Mouse (Mus musculus): ENCODE measurements at regions not wholly inside any gene's neighbourhood (a gene's known extent, or its start where the extent isn't known, plus 50 kb on each side); places are given as distances from the start of the nearest gene placed in this dataset.
"Not testable (repeated sequence)": the region's sequence is repeated elsewhere in the genome, so short reads cannot be mapped to it uniquely, and the experiment has no call there.

- no peak for DNase-seq (ENCODE audit: extremely low spot score, low spot score)
Observed at GRCm38 (mm10) chr16:50783240-50783639, 192.3 kb upstream of the Ccdc54 start.

- no peak for DNase-seq (ENCODE audit: extremely low spot score, low spot score)
Observed at GRCm38 (mm10) chr16:50779030-50779784, 188.3 kb upstream of the Ccdc54 start.

GRCm38 (mm10) chr16:50774699-50775098 lies 183.7 kb upstream of the Ccdc54 start:
- DNase-seq (ENCODE audit: extremely low spot score, low spot score) = not testable (repeated sequence)

- no peak for DNase-seq (ENCODE audit: extremely low spot score, low spot score)
Observed at GRCm38 (mm10) chr16:50766055-50766770, 175.3 kb upstream of the Ccdc54 start.

GRCm38 (mm10) chr16:50762096-50762495 lies 171.1 kb upstream of the Ccdc54 start:
- no peak for DNase-seq (ENCODE audit: extremely low spot score, low spot score)

GRCm38 (mm10) chr16:50759979-50760378 lies 169.0 kb upstream of the Ccdc54 start:
- DNase-seq (ENCODE audit: extremely low spot score, low spot score) = no peak

- DNase-seq (ENCODE audit: extremely low spot score, low spot score) = no peak
Observed at GRCm38 (mm10) chr16:50756696-50757095, 165.7 kb upstream of the Ccdc54 start.

GRCm38 (mm10) chr16:50753612-50754389 lies 162.8 kb upstream of the Ccdc54 start:
- DNase-seq (ENCODE audit: extremely low spot score, low spot score) = no peak

GRCm38 (mm10) chr16:50753046-50753445 lies 162.1 kb upstream of the Ccdc54 start:
- no peak for DNase-seq (ENCODE audit: extremely low spot score, low spot score)

GRCm38 (mm10) chr16:50752277-50752600 lies 161.3 kb upstream of the Ccdc54 start:
- DNase-seq (ENCODE audit: extremely low spot score, low spot score) = no peak

GRCm38 (mm10) chr16:50751495-50752276 lies 160.7 kb upstream of the Ccdc54 start:
- no peak for DNase-seq (ENCODE audit: extremely low spot score, low spot score)

- no peak for DNase-seq (ENCODE audit: extremely low spot score, low spot score)
Observed at GRCm38 (mm10) chr16:50747698-50748097, 156.7 kb upstream of the Ccdc54 start.

- DNase-seq (ENCODE audit: extremely low spot score, low spot score) = no peak
Observed at GRCm38 (mm10) chr16:50745723-50746122, 154.8 kb upstream of the Ccdc54 start.

- DNase-seq (ENCODE audit: extremely low spot score, low spot score) = peak; percentile 33
Observed at GRCm38 (mm10) chr16:50737396-50737843, 146.5 kb upstream of the Ccdc54 start.

- peak; percentile 90 for DNase-seq (ENCODE audit: extremely low spot score, low spot score)
Observed at GRCm38 (mm10) chr16:50736151-50737047, 145.4 kb upstream of the Ccdc54 start.

GRCm38 (mm10) chr16:50733359-50733758 lies 142.4 kb upstream of the Ccdc54 start:
- DNase-seq (ENCODE audit: extremely low spot score, low spot score) = no peak

GRCm38 (mm10) chr16:50732082-50733006 lies 141.4 kb upstream of the Ccdc54 start:
- DNase-seq (ENCODE audit: extremely low spot score, low spot score) = peak; percentile 90

- DNase-seq (ENCODE audit: extremely low spot score, low spot score) = no peak
Observed at GRCm38 (mm10) chr16:50729341-50729740, 138.4 kb upstream of the Ccdc54 start.

GRCm38 (mm10) chr16:50723144-50723543 lies 132.2 kb upstream of the Ccdc54 start:
- no peak for DNase-seq (ENCODE audit: extremely low spot score, low spot score)

Measured in neural tube, embryonic 10.5 days (tissue).